Mouse (Mus musculus): ENCODE measurements around the gene Dusp3.

GRCm38 (mm10) chr11:101976949-101977348 is 9.9 kb downstream of the Dusp3 start:
- no peak for TF ChIP-seq SRF (IDR thresholded peaks at IDR 0.05; ENCODE audit: control insufficient read depth, insufficient read length, low read depth)
- no peak for TF ChIP-seq POLR2AphosphoS2 (IDR thresholded peaks at IDR 0.05; ENCODE audit: insufficient read length, low read depth)
- TF ChIP-seq POLR2A (IDR thresholded peaks at IDR 0.05; ENCODE audit: insufficient read length, low read depth): no peak
- TF ChIP-seq E2F4 (IDR thresholded peaks at IDR 0.05; ENCODE audit: insufficient read depth): no peak
- no peak for TF ChIP-seq MAX (IDR thresholded peaks at IDR 0.05; ENCODE audit: low read depth)
- no peak for TF ChIP-seq CEBPB (IDR thresholded peaks at IDR 0.05; ENCODE audit: insufficient read depth, poor library complexity, severe bottlenecking)
- TF ChIP-seq USF1 (IDR thresholded peaks at IDR 0.05; ENCODE audit: low read depth): no peak
